Comparison of ENCODE assay signal across 8 mouse cellular contexts in genomic region chr5:108427186-108427585, GRCm38 (mm10). TPM values are rescaled to one million over a fixed set of nuclear protein-coding genes. Genes with fewer than 3 reads are reported as not detected.
DNase-seq lines count a peak whose midpoint lies in the region; ATAC-seq and TF ChIP-seq lines count a peak whose summit lies in the region.

No protein-coding gene starts in this region.

- dilution Hi-C loops in CH12.LX (cut with MboI; ENCODE audit: extremely low pct_ligation_motif_present, extremely low pct_unique_long_range_greater_than_20kb, low sequenced_read_pairs): no loop called here

- DNase-seq in 3T3-L1 (ENCODE audit: low read depth, low spot score) (peak; percentile 76), CH12.LX (ENCODE audit: extremely low read depth) (peak; percentile 57)
- DNase-seq in c-Kit-negative CD71-positive TER-119-positive erythroid progenitor cells, embryonic 14.5 days (ENCODE audit: low read depth, low spot score): peak; percentile 31
- peak; percentile 21 for DNase-seq in limb, embryonic 14.5 days (ENCODE audit: low spot score)
- no peak for DNase-seq in ovary, postnatal 36 days (ENCODE audit: low spot score)

- TF ChIP-seq CTCF in CH12.LX (conservative IDR thresholded peaks at IDR 0.05 in 1 of 2, IDR thresholded peaks at IDR 0.05 in 1 of 2; ENCODE audit: low read depth in 2 of 2, low read length in 2 of 2): peak; percentile 92 to 93

- H3K27ac ChIP-seq in CH12.LX (ENCODE audit: insufficient read depth, low read depth): no peak overlapping the region
- H3K27ac ChIP-seq in intestine, embryonic 16.5 days (ENCODE audit: low read length): no peak overlapping the region
- no peak overlapping the region for H3K27ac ChIP-seq in limb, embryonic 14.5 days (replicated peaks; ENCODE audit: low read depth, low read length)

- H3K4me2 ChIP-seq in CH12.LX (ENCODE audit: insufficient read depth, low read depth, poor library complexity, severe bottlenecking): no peak overlapping the region
- H3K4me2 ChIP-seq in intestine, embryonic 16.5 days (ENCODE audit: low read depth, low read length): no peak overlapping the region
- H3K4me2 ChIP-seq in limb, embryonic 14.5 days (replicated peaks; ENCODE audit: low read depth, low read length, severe bottlenecking): no peak overlapping the region

- H3K4me1 ChIP-seq in CH12.LX (ENCODE audit: control insufficient read depth in 1 of 2, insufficient read depth in 2 of 2): no peaks in the 10 kb centered on the region
- H3K4me1 ChIP-seq in intestine, embryonic 16.5 days (ENCODE audit: control insufficient read depth, insufficient read depth, low read length): no peaks in the 10 kb centered on the region
- H3K4me1 ChIP-seq in limb, embryonic 14.5 days (ENCODE audit: control insufficient read depth, insufficient read depth, low read length): no peaks in the 10 kb centered on the region

- peaks cover 25 to 64% of the 10 kb centered on the region in 2 experiments for H3K36me3 ChIP-seq in CH12.LX (replicated peaks in 1 of 2; ENCODE audit: control insufficient read depth in 1 of 2, insufficient read depth in 1 of 2, low read length in 1 of 2)
- H3K36me3 ChIP-seq in intestine, embryonic 16.5 days (ENCODE audit: control insufficient read depth, insufficient read depth, low read length): 0 out of 2 replicates have a peak, but pooled peaks cover 6% of the 10 kb centered on the region
- peaks cover 23% of the 10 kb centered on the region for H3K36me3 ChIP-seq in limb, embryonic 14.5 days (ENCODE audit: control insufficient read depth, insufficient read depth, low read length)

- in situ Hi-C loops in CH12.LX (cut with MboI; ENCODE audit: low pct_ligation_motif_present, low pct_unique_long_range_greater_than_20kb, low sequenced_read_pairs): loop anchor here (25.0 kb wide), 1 partner anchor 235 kb away; the partner anchor contains the start of genes Dgkq and Idua

- H3K9ac ChIP-seq in CH12.LX (ENCODE audit: insufficient read depth, low read depth): no peak overlapping the region
- no peak overlapping the region for H3K9ac ChIP-seq in intestine, embryonic 16.5 days (ENCODE audit: low read depth, low read length)
- no peak overlapping the region for H3K9ac ChIP-seq in limb, embryonic 14.5 days (ENCODE audit: low read depth, low read length, severe bottlenecking)

- H3K4me3 ChIP-seq in CH12.LX (replicated peaks in 1 of 3; ENCODE audit: low read depth in 2 of 3, low read length in 2 of 3, poor library complexity in 1 of 3): no peak overlapping the region
- no peak overlapping the region for H3K4me3 ChIP-seq in intestine, embryonic 16.5 days (ENCODE audit: low read length)
- no peak overlapping the region for H3K4me3 ChIP-seq in limb, embryonic 14.5 days (replicated peaks; ENCODE audit: low read length)

- no peaks in the 10 kb centered on the region for H3K27me3 ChIP-seq in CH12.LX (replicated peaks)
- no peaks in the 10 kb centered on the region for H3K27me3 ChIP-seq in intestine, embryonic 16.5 days (replicated peaks; ENCODE audit: control insufficient read depth, insufficient read depth, low read length)
- H3K27me3 ChIP-seq in limb, embryonic 14.5 days (ENCODE audit: control insufficient read depth, insufficient read depth, low read length): no peaks in the 10 kb centered on the region

- peak; percentile 72 for ATAC-seq in erythroid progenitor cell, adult 5-6 weeks (replicated peaks; ENCODE audit: low FRiP score, poor library complexity, severe bottlenecking)
- peak; percentile 64; the same call in 1 of the 2 replicates for ATAC-seq in intestine, embryonic 16.5 days
- 0 out of 2 replicates have a peak, but pooled peaks have one; percentile 47 for ATAC-seq in limb, embryonic 14.5 days (ENCODE audit: low FRiP score, low read depth)
- ATAC-seq in monocyte, adult 5-6 weeks (replicated peaks; ENCODE audit: insufficient number of reproducible peaks, low FRiP score, low TSS enrichment, poor library complexity, severe bottlenecking): peak; percentile 61

- TF ChIP-seq RAD21 in CH12.LX (IDR thresholded peaks at IDR 0.05; ENCODE audit: low read depth, low read length): peak; percentile 87

- 64% methylated on average over 1 of the region's 1 CpGs for WGBS in intestine, embryonic 16.5 days
- WGBS in limb, embryonic 14.5 days: 56% methylated on average over 1 of the region's 1 CpGs

- no peaks in the 10 kb centered on the region for H3K9me3 ChIP-seq in CH12.LX (replicated peaks; ENCODE audit: low read length)
- H3K9me3 ChIP-seq in intestine, embryonic 16.5 days (ENCODE audit: control insufficient read depth, low read length): no peaks in the 10 kb centered on the region
- H3K9me3 ChIP-seq in limb, embryonic 14.5 days (ENCODE audit: control insufficient read depth, low read length): no peaks in the 10 kb centered on the region

- no peak for TF ChIP-seq POLR2A in CH12.LX (IDR thresholded peaks at IDR 0.05; ENCODE audit: low read depth, low read length)
- TF ChIP-seq POLR2A in limb, embryonic 14.5 days (IDR thresholded peaks at IDR 0.05; ENCODE audit: borderline replicate concordance, extremely low read depth, insufficient read depth, insufficient read length): no peak

- no peak for TF ChIP-seq EP300 in CH12.LX (IDR thresholded peaks at IDR 0.05; ENCODE audit: low read length)

- H3K79me2 ChIP-seq in CH12.LX (replicated peaks; ENCODE audit: control insufficient read depth, extremely low read depth, insufficient read depth, poor library complexity, severe bottlenecking): no peaks in the 10 kb centered on the region

TF ChIP-seq in CH12.LX, 34 proteins besides CTCF, POLR2A, EP300 and RAD21 (continues in another document):
- TF ChIP-seq HCFC1 (IDR thresholded peaks at IDR 0.05; ENCODE audit: low read depth, low read length) (no peak), GABPA (IDR thresholded peaks at IDR 0.05; ENCODE audit: insufficient replicate concordance, low read depth, low read length) (no peak), JUND (conservative IDR thresholded peaks at IDR 0.05; ENCODE audit: low read depth, low read length) (peak; percentile 14; the same call in 1 of the 2 replicates), MYC (IDR thresholded peaks at IDR 0.05; ENCODE audit: low read depth, low read length) (no peak)

RNA-seq across cellular contexts. Expression of gene Atp5k, which starts 7.1 kb away (rescaled TPM):
- total RNA-seq in CH12.LX (2012; rRNA removed): 567 and 782 TPM in 2 replicates
- 199 and 240 TPM in 2 replicates for total RNA-seq in CH12.LX (2014; rRNA removed)
- 276 and 399 TPM in 2 replicates for polyA plus RNA-seq in CH12.LX (2012; ENCODE audit: insufficient read length, low read depth)
- 82.6 and 126 TPM in 2 replicates for total RNA-seq in erythroid progenitor cell, adult 5-6 weeks (2015; ENCODE audit: low replicate concordance)
- 60.6 and 96.3 TPM in 2 replicates for total RNA-seq in erythroid progenitor cell, adult 5-6 weeks (2017; ENCODE audit: low replicate concordance)
- polyA plus RNA-seq in intestine, embryonic 16.5 days (2015; fragmentation: Nextera tagmentation; extraction: Ambion mirVana): 440 and 455 TPM in 2 replicates
- 80.1 and 174 TPM in 2 replicates for polyA plus RNA-seq in limb, embryonic 14.5 days (2012; rRNA removed)
- 411 and 423 TPM in 2 replicates for polyA plus RNA-seq in limb, embryonic 14.5 days (2014; fragmentation: Nextera tagmentation; extraction: Ambion mirVana)
- total RNA-seq in monocyte, adult 5-6 weeks (2017): 120 to 243 TPM (median 230 TPM) in 3 replicates

RNA-seq across cellular contexts. Expression of gene Mfsd7a, which starts 21.5 kb away (rescaled TPM):
- total RNA-seq in CH12.LX (2012; rRNA removed) (not detected in 2 replicates), CH12.LX (2014; rRNA removed) (not detected in 2 replicates)
- polyA plus RNA-seq in CH12.LX (2012; ENCODE audit: insufficient read length, low read depth): not detected in 2 replicates
- total RNA-seq in erythroid progenitor cell, adult 5-6 weeks (2015; ENCODE audit: low replicate concordance): not detected in 2 replicates
- 1.0 TPM in 1 of 2 replicates, not detected in the other for total RNA-seq in erythroid progenitor cell, adult 5-6 weeks (2017; ENCODE audit: low replicate concordance)
- 0.38 and 0.55 TPM in 2 replicates for polyA plus RNA-seq in intestine, embryonic 16.5 days (2015; fragmentation: Nextera tagmentation; extraction: Ambion mirVana)
- polyA plus RNA-seq in limb, embryonic 14.5 days (2012; rRNA removed): 2.5 and 2.7 TPM in 2 replicates
- polyA plus RNA-seq in limb, embryonic 14.5 days (2014; fragmentation: Nextera tagmentation; extraction: Ambion mirVana): 0.14 TPM in 1 of 2 replicates, not detected in the other
- 0.29 to 0.64 TPM (median 0.49 TPM) in 3 replicates for total RNA-seq in monocyte, adult 5-6 weeks (2017)

RNA-seq across cellular contexts. Expression of gene Pcgf3, which starts 33.8 kb away (rescaled TPM):
- total RNA-seq in CH12.LX (2012; rRNA removed): 5.5 and 8.0 TPM in 2 replicates
- 6.0 and 6.8 TPM in 2 replicates for total RNA-seq in CH12.LX (2014; rRNA removed)
- 18.8 and 21.8 TPM in 2 replicates for polyA plus RNA-seq in CH12.LX (2012; ENCODE audit: insufficient read length, low read depth)
- total RNA-seq in erythroid progenitor cell, adult 5-6 weeks (2015; ENCODE audit: low replicate concordance): 17.2 and 21.3 TPM in 2 replicates
- 9.0 and 10.4 TPM in 2 replicates for total RNA-seq in erythroid progenitor cell, adult 5-6 weeks (2017; ENCODE audit: low replicate concordance)
- polyA plus RNA-seq in intestine, embryonic 16.5 days (2015; fragmentation: Nextera tagmentation; extraction: Ambion mirVana): 12.7 and 15.5 TPM in 2 replicates
- polyA plus RNA-seq in limb, embryonic 14.5 days (2012; rRNA removed): 24.3 and 26.7 TPM in 2 replicates
- 21.8 and 24.4 TPM in 2 replicates for polyA plus RNA-seq in limb, embryonic 14.5 days (2014; fragmentation: Nextera tagmentation; extraction: Ambion mirVana)
- 10.9 to 18.0 TPM (median 12.9 TPM) in 3 replicates for total RNA-seq in monocyte, adult 5-6 weeks (2017)

RNA-seq across cellular contexts. Expression of gene Pde6b, which starts 39.0 kb away (rescaled TPM):
- total RNA-seq in CH12.LX (2012; rRNA removed) (0.13 TPM in 1 of 2 replicates, not detected in the other), CH12.LX (2014; rRNA removed) (not detected in 2 replicates)
- 0.11 and 0.16 TPM in 2 replicates for polyA plus RNA-seq in CH12.LX (2012; ENCODE audit: insufficient read length, low read depth)
- total RNA-seq in erythroid progenitor cell, adult 5-6 weeks (2015; ENCODE audit: low replicate concordance): not detected in 2 replicates
- total RNA-seq in erythroid progenitor cell, adult 5-6 weeks (2017; ENCODE audit: low replicate concordance): not detected in 2 replicates
- polyA plus RNA-seq in intestine, embryonic 16.5 days (2015; fragmentation: Nextera tagmentation; extraction: Ambion mirVana): 0.43 and 0.47 TPM in 2 replicates
- 0.03 TPM in 1 of 2 replicates, not detected in the other for polyA plus RNA-seq in limb, embryonic 14.5 days (2012; rRNA removed)
- 0.17 TPM in 1 of 2 replicates, not detected in the other for polyA plus RNA-seq in limb, embryonic 14.5 days (2014; fragmentation: Nextera tagmentation; extraction: Ambion mirVana)
- 1.3 TPM in 1 of 3 replicates, not detected in the others for total RNA-seq in monocyte, adult 5-6 weeks (2017)

RNA-seq across cellular contexts. Expression of gene Gm42517, which starts 59.5 kb away (rescaled TPM):
- total RNA-seq in CH12.LX (2012; rRNA removed) (not detected in 2 replicates), CH12.LX (2014; rRNA removed) (not detected in 2 replicates)
- polyA plus RNA-seq in CH12.LX (2012; ENCODE audit: insufficient read length, low read depth): not detected in 2 replicates
- 0.72 TPM in 1 of 2 replicates, not detected in the other for total RNA-seq in erythroid progenitor cell, adult 5-6 weeks (2015; ENCODE audit: low replicate concordance)
- total RNA-seq in erythroid progenitor cell, adult 5-6 weeks (2017; ENCODE audit: low replicate concordance): not detected in 2 replicates
- 0.07 TPM in 1 of 2 replicates, not detected in the other for polyA plus RNA-seq in intestine, embryonic 16.5 days (2015; fragmentation: Nextera tagmentation; extraction: Ambion mirVana)
- polyA plus RNA-seq in limb, embryonic 14.5 days (2012; rRNA removed): 0.45 and 0.65 TPM in 2 replicates
- 0.14 and 0.52 TPM in 2 replicates for polyA plus RNA-seq in limb, embryonic 14.5 days (2014; fragmentation: Nextera tagmentation; extraction: Ambion mirVana)
- total RNA-seq in monocyte, adult 5-6 weeks (2017): not detected in 3 replicates
